Mouse (Mus musculus) CH12.LX (cell line): ENCODE results near the gene Med1. TPM values are rescaled to one million over a fixed set of nuclear protein-coding genes. Genes with fewer than 3 reads are reported as not detected.

Source experiments
- DNase-seq: peaks from one replicate; pipeline ENCODE4 v3.0.0-alpha.2; 2013; ENCODE audit errors: extremely low read depth
- H3K27ac ChIP-seq: 2 replicates; pipeline ENCODE4 v1.5.1; 2012; ENCODE audit warnings: low read depth, mild to moderate bottlenecking, control low read depth, moderate library complexity; ENCODE audit not compliant: insufficient read depth
- H3K27me3 ChIP-seq: replicated peaks from 2 replicates; pipeline ENCODE3; 2012; ENCODE audit warnings: inconsistent platforms
- H3K36me3 ChIP-seq, 2 experiments: replicated peaks in 1 of 2; 2 replicates each; pipeline versions ENCODE3 to v1.6.1; 2012; ENCODE audit warnings: inconsistent platforms in 1 of 2, low read length in 1 of 2, mild to moderate bottlenecking in 1 of 2, mixed read lengths in 1 of 2, moderate library complexity in 1 of 2; ENCODE audit not compliant: control insufficient read depth in 1 of 2, insufficient read depth in 1 of 2
- H3K4me1 ChIP-seq, 2 experiments: 2 replicates each; pipeline ENCODE4 v1.6.1; 2012; ENCODE audit warnings: inconsistent platforms in 1 of 2, moderate library complexity in 1 of 2; ENCODE audit not compliant: insufficient read depth in 2 of 2, control insufficient read depth in 1 of 2
- H3K4me2 ChIP-seq: 2 replicates; pipeline ENCODE4 v1.6.1; 2012; ENCODE audit warnings: low read depth, mild to moderate bottlenecking, control low read depth; ENCODE audit not compliant: poor library complexity, insufficient read depth, severe bottlenecking
- H3K4me3 ChIP-seq, 3 experiments: fragments of 150-350 bp in 1 of 3; sonication (generic) in 1 of 3; replicated peaks in 1 of 3; 2 replicates each; pipeline versions ENCODE3 to v1.5.1; 2011 to 2012; ENCODE audit warnings: low read depth in 2 of 3, low read length in 2 of 3, mild to moderate bottlenecking in 2 of 3, moderate library complexity in 2 of 3, control low read depth in 1 of 3, improper control_type of control experiment in 1 of 3, inconsistent platforms in 1 of 3, mixed read lengths in 1 of 3; ENCODE audit not compliant: poor library complexity in 1 of 3
- H3K79me2 ChIP-seq: replicated peaks from 2 replicates; pipeline ENCODE4 v1.6.1; 2012; ENCODE audit warnings: mild to moderate bottlenecking, moderate library complexity; ENCODE audit not compliant: control insufficient read depth, poor library complexity, insufficient read depth, severe bottlenecking; ENCODE audit errors: extremely low read depth
- H3K9ac ChIP-seq: 2 replicates; pipeline ENCODE4 v1.6.1; 2012; ENCODE audit warnings: low read depth, mild to moderate bottlenecking, control low read depth, moderate library complexity; ENCODE audit not compliant: insufficient read depth
- H3K9me3 ChIP-seq: replicated peaks from 2 replicates; pipeline ENCODE3; 2012; ENCODE audit warnings: low read length, inconsistent platforms, mixed read lengths
- BHLHE40 ChIP-seq: IDR thresholded peaks from 2 replicates; pipeline ENCODE4 v1.6.1; 2011; ENCODE audit warnings: mild to moderate bottlenecking, low read depth, low read length, improper control_type of control experiment
- CHD1 ChIP-seq: IDR thresholded peaks from 2 replicates; pipeline ENCODE4 v1.6.1; 2012; ENCODE audit warnings: low read depth, low read length, improper control_type of control experiment, inconsistent platforms
- CHD2 ChIP-seq: IDR thresholded peaks from 2 replicates; pipeline ENCODE4 v1.6.1; 2011; ENCODE audit warnings: low read length, improper control_type of control experiment
- CTCF ChIP-seq, 2 experiments: IDR thresholded peaks in 1 of 2; conservative IDR thresholded peaks in 1 of 2; 2 replicates each; pipeline ENCODE4 v1.5.1; 2011 to 2012; ENCODE audit warnings: low read depth in 2 of 2, low read length in 2 of 2, improper control_type of control experiment in 1 of 2, inconsistent platforms in 1 of 2, mild to moderate bottlenecking in 1 of 2, moderate library complexity in 1 of 2
- E2F4 ChIP-seq: IDR thresholded peaks from 2 replicates; pipeline ENCODE4 v1.6.1; 2011; ENCODE audit warnings: low read depth, low read length, improper control_type of control experiment; ENCODE audit not compliant: insufficient replicate concordance
- ELF1 ChIP-seq: IDR thresholded peaks from 2 replicates; pipeline ENCODE4 v1.6.1; 2014; ENCODE audit warnings: low read depth, mild to moderate bottlenecking, inconsistent platforms, low read length, improper control_type of control experiment
- EP300 ChIP-seq: IDR thresholded peaks from 2 replicates; pipeline ENCODE4 v1.6.1; 2011; ENCODE audit warnings: low read length, improper control_type of control experiment
- ETS1 ChIP-seq: conservative IDR thresholded peaks from 2 replicates; pipeline ENCODE4 v1.6.1; 2012; ENCODE audit warnings: low read depth, mild to moderate bottlenecking, inconsistent platforms, low read length, improper control_type of control experiment, moderate library complexity
- HCFC1 ChIP-seq: IDR thresholded peaks from 2 replicates; pipeline ENCODE4 v1.6.1; 2012; ENCODE audit warnings: low read depth, mild to moderate bottlenecking, inconsistent platforms, low read length, improper control_type of control experiment
- IRF4 ChIP-seq: IDR thresholded peaks from 2 replicates; pipeline ENCODE4 v1.6.1; 2014; ENCODE audit warnings: low read depth, mild to moderate bottlenecking, inconsistent platforms, low read length, improper control_type of control experiment
- JUN ChIP-seq: IDR thresholded peaks from 2 replicates; pipeline ENCODE4 v1.6.1; 2011; ENCODE audit warnings: low read depth, mild to moderate bottlenecking, low read length, improper control_type of control experiment, moderate library complexity; ENCODE audit not compliant: insufficient read depth
- JUND ChIP-seq: conservative IDR thresholded peaks from 2 replicates; pipeline ENCODE4 v1.6.1; 2011; ENCODE audit warnings: low read depth, low read length, improper control_type of control experiment
- KAT2A ChIP-seq: IDR thresholded peaks from 2 replicates; pipeline ENCODE4 v1.6.1; 2012; ENCODE audit warnings: low read length, improper control_type of control experiment, inconsistent platforms; ENCODE audit not compliant: insufficient replicate concordance
- MAFK ChIP-seq: IDR thresholded peaks from 2 replicates; pipeline ENCODE4 v1.6.1; 2011; ENCODE audit warnings: low read length, improper control_type of control experiment; ENCODE audit not compliant: insufficient replicate concordance
- MAX ChIP-seq: IDR thresholded peaks from 2 replicates; pipeline ENCODE4 v1.6.1; 2011; ENCODE audit warnings: low read length, improper control_type of control experiment
- MAZ ChIP-seq: IDR thresholded peaks from 2 replicates; pipeline ENCODE4 v1.6.1; 2012; ENCODE audit warnings: low read depth, mild to moderate bottlenecking, inconsistent platforms, low read length, improper control_type of control experiment, moderate library complexity
- MEF2A ChIP-seq: IDR thresholded peaks from 2 replicates; pipeline ENCODE4 v1.6.1; 2014; ENCODE audit warnings: low read depth, mild to moderate bottlenecking, inconsistent platforms, low read length, improper control_type of control experiment, borderline replicate concordance
- MXI1 ChIP-seq: IDR thresholded peaks from 2 replicates; pipeline ENCODE4 v1.6.1; 2011; ENCODE audit warnings: mild to moderate bottlenecking, low read depth, low read length, improper control_type of control experiment
- MYC ChIP-seq: IDR thresholded peaks from 2 replicates; pipeline ENCODE4 v1.6.1; 2011; ENCODE audit warnings: low read depth, mild to moderate bottlenecking, improper control_type of control experiment, low read length
- NELFE ChIP-seq: IDR thresholded peaks from 2 replicates; pipeline ENCODE4 v1.6.1; 2011; ENCODE audit warnings: low read depth, low read length, improper control_type of control experiment
- NRF1 ChIP-seq: IDR thresholded peaks from 2 replicates; pipeline ENCODE4 v1.6.1; 2014; ENCODE audit warnings: low read depth, mild to moderate bottlenecking, inconsistent platforms, low read length, improper control_type of control experiment, moderate library complexity
- PAX5 ChIP-seq: IDR thresholded peaks from 2 replicates; pipeline ENCODE4 v1.6.1; 2012; ENCODE audit warnings: low read length, inconsistent platforms, mixed read lengths
- POLR2A ChIP-seq: IDR thresholded peaks from 2 replicates; pipeline ENCODE4 v1.6.1; 2011; ENCODE audit warnings: low read depth, mild to moderate bottlenecking, improper control_type of control experiment, low read length
- POLR2AphosphoS2 ChIP-seq: IDR thresholded peaks from 2 replicates; pipeline ENCODE4 v1.6.1; 2011; ENCODE audit warnings: low read depth, low read length, improper control_type of control experiment
- RAD21 ChIP-seq: IDR thresholded peaks from 2 replicates; pipeline ENCODE4 v1.6.1; 2011; ENCODE audit warnings: low read depth, mild to moderate bottlenecking, low read length, improper control_type of control experiment, moderate library complexity
- RCOR1 ChIP-seq: conservative IDR thresholded peaks from 2 replicates; pipeline ENCODE4 v1.6.1; 2012; ENCODE audit warnings: low read depth, mild to moderate bottlenecking, inconsistent platforms, low read length, improper control_type of control experiment
- SIN3A ChIP-seq: IDR thresholded peaks from 2 replicates; pipeline ENCODE4 v1.6.1; 2012; ENCODE audit warnings: low read length, improper control_type of control experiment, inconsistent platforms
- SMC3 ChIP-seq: IDR thresholded peaks from 2 replicates; pipeline ENCODE4 v1.6.1; 2011; ENCODE audit warnings: low read depth, low read length, improper control_type of control experiment
- TBP ChIP-seq: conservative IDR thresholded peaks from 2 replicates; pipeline ENCODE4 v1.6.1; 2011; ENCODE audit warnings: low read depth, low read length, improper control_type of control experiment
- TCF12 ChIP-seq: IDR thresholded peaks from 2 replicates; pipeline ENCODE4 v1.6.1; 2014; ENCODE audit warnings: low read depth, mild to moderate bottlenecking, inconsistent platforms, low read length, improper control_type of control experiment
- UBTF ChIP-seq: IDR thresholded peaks from 2 replicates; pipeline ENCODE4 v1.6.1; 2012; ENCODE audit warnings: low read depth, mild to moderate bottlenecking, inconsistent platforms, low read length, improper control_type of control experiment, moderate library complexity
- USF1 ChIP-seq: IDR thresholded peaks from 2 replicates; pipeline ENCODE4 v1.6.1; 2014; ENCODE audit warnings: low read depth, mild to moderate bottlenecking, inconsistent platforms, low read length, improper control_type of control experiment
- USF2 ChIP-seq: conservative IDR thresholded peaks from 2 replicates; pipeline ENCODE4 v1.6.1; 2011; ENCODE audit warnings: low read depth, low read length, improper control_type of control experiment
- ZC3H11A ChIP-seq: IDR thresholded peaks from 2 replicates; pipeline ENCODE4 v1.6.1; 2012; ENCODE audit warnings: low read depth, mild to moderate bottlenecking, inconsistent platforms, low read length, improper control_type of control experiment
- ZKSCAN1 ChIP-seq: IDR thresholded peaks from 2 replicates; pipeline ENCODE4 v1.6.1; 2012; ENCODE audit warnings: low read depth, inconsistent platforms, low read length, improper control_type of control experiment, borderline replicate concordance
- ZMIZ1 ChIP-seq: IDR thresholded peaks from 2 replicates; pipeline ENCODE4 v1.6.1; 2012; ENCODE audit warnings: low read depth, mild to moderate bottlenecking, inconsistent platforms, low read length, improper control_type of control experiment
- ZNF384 ChIP-seq: IDR thresholded peaks from 2 replicates; pipeline ENCODE4 v1.6.1; 2012; ENCODE audit warnings: low read depth, low read length, improper control_type of control experiment, inconsistent platforms
- dilution Hi-C: fragments of 300-500 bp; cut with MboI; formaldehyde crosslinking; loops from 2 replicates; pipeline ENCODE4 v1.14.3; 2020; ENCODE audit warnings: low sequenced_read_pairs; ENCODE audit not compliant: extremely low pct_unique_long_range_greater_than_20kb, extremely low pct_ligation_motif_present
- in situ Hi-C: fragments of 300-500 bp; cut with MboI; formaldehyde crosslinking; loops from 3 replicates; pipeline ENCODE4 v1.14.3; 2019; ENCODE audit warnings: low sequenced_read_pairs, low pct_ligation_motif_present, low pct_unique_long_range_greater_than_20kb, mixed read lengths
- polyA plus RNA-seq: library from polyadenylated mRNA; unstranded; fragments of >175 nt; gene quantifications from 2 replicates; pipeline ENCODE4 v1.2.1, GENCODE M21; 2012; ENCODE audit warnings: low read depth; ENCODE audit not compliant: insufficient read length
- total RNA-seq, 2 experiments: library from RNA; depleted of rRNA; stranded (reverse); fragments of 300-350 nt in 1 of 2; fragments of >200 nt in 1 of 2; gene quantifications; 2 replicates each; pipeline ENCODE4 v1.2.3; 2012 to 2014

The Med1 gene
- 28.8 and 40.8 TPM in 2 replicates for total RNA-seq (2012; rRNA removed)
- total RNA-seq (2014; rRNA removed): 51.4 and 52.0 TPM in 2 replicates
- 54.7 and 58.9 TPM in 2 replicates for polyA plus RNA-seq

DNA sequence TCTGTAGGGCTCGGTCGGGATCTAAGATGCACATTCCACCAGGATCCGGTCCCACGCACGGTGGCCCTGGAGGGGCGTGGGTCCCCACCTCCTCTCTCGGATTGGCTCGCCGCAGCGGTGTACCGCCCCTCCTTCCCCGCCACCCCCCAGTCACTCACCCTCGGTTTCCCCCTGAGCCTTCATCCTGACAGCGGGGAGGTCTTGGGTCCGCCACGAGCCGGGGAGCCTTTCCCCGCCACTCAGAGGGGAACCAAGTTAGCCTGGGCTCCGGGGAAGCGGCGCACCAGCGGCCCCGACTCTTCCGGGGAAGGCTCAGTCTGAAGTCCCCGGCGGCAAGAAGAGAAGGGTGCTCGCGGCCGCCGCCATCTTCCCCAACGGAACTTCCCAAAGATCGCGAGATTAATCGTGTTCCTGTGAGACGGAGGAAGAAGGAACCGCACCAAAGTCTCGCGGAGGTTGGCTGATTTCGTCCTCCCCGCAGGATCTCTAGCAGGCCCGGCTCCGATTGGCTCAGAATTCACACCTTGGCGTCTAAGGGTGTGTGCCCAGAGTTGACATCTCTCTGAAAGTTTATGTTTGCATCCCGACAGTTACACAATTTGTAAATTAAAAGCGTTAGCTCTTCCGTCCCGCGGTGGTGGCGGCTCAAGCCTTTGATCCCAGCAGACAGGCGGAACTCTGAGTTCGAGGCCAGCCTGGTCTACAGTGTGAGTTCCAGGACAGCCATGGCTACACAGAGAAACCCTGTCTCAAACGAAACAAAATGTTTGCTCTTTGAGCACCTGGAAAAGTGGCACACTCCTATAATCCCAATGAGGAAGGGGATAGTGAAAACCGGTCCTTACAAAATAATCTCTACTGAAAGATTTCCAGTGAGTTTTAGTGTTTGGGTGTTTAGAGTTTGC is at the start of gene Med1:
Med1 (minus strand) TSS at position 393 of the 905 bp plus-strand sequence.
- H3K4me3 ChIP-seq: peak within 1 kb of the TSS; percentile 66 to 98 (median 79)
- peak; percentile 100 for DNase-seq
- peaks cover 0 to 19% of the 10 kb centered on the region in 2 experiments; a peak in 2 of 4 replicates for H3K4me1 ChIP-seq
- peak within 1 kb of the TSS; percentile 74 for H3K27ac ChIP-seq
- dilution Hi-C loops (no loop called here), in situ Hi-C loops (loop anchor here (5.0 kb wide), 1 partner anchor 46 kb away; no protein-coding TSS in a partner anchor)
- H3K4me2 ChIP-seq: peak within 1 kb of the TSS; percentile 85
- peaks cover 15 to 32% of the 10 kb centered on the region in 2 experiments for H3K36me3 ChIP-seq
- no peaks in the 10 kb centered on the region for H3K27me3 ChIP-seq
- H3K9me3 ChIP-seq: no peaks in the 10 kb centered on the region
- H3K79me2 ChIP-seq: peaks cover 47% of the 10 kb centered on the region
- peak within 1 kb of the TSS; percentile 83 for H3K9ac ChIP-seq
- peak; percentile 94 for TF ChIP-seq ELF1
- TF ChIP-seq NRF1: peak; percentile 56
- no peak for TF ChIP-seq SMC3
- TF ChIP-seq MAZ: no peak
- TF ChIP-seq POLR2AphosphoS2: peak; percentile 92; the same call in 1 of the 2 replicates
- no peak for TF ChIP-seq PAX5
- TF ChIP-seq KAT2A: peak; percentile 82
- TF ChIP-seq MYC: peak; percentile 11; the same call in 1 of the 2 replicates
- TF ChIP-seq ETS1: no peak
- TF ChIP-seq E2F4: no peak
- peak; percentile 94 for TF ChIP-seq POLR2A
- no peak; the same call in 1 of the 2 replicates for TF ChIP-seq RCOR1
- no peak for TF ChIP-seq EP300
- TF ChIP-seq RAD21: no peak
- TF ChIP-seq ZNF384: no peak
- TF ChIP-seq SIN3A: peak; percentile 90
- TF ChIP-seq JUN: no peak
- TF ChIP-seq ZC3H11A: no peak
- peak; percentile 48; the same call in 1 of the 2 replicates for TF ChIP-seq UBTF
- TF ChIP-seq TBP: peak; percentile 91
- no peak for TF ChIP-seq USF1
- no peak for TF ChIP-seq JUND
- no peak for TF ChIP-seq CTCF (conservative IDR thresholded peaks at IDR 0.05 in 1 of 2, IDR thresholded peaks at IDR 0.05 in 1 of 2; ENCODE audit: low read depth in 2 of 2, low read length in 2 of 2)
- peak; percentile 97 for TF ChIP-seq ZMIZ1
- TF ChIP-seq MXI1: peak; percentile 91
- TF ChIP-seq MAX: peak; percentile 47
- peak; percentile 46; the same call in 1 of the 2 replicates for TF ChIP-seq IRF4
- no peak; the same call in 1 of the 2 replicates for TF ChIP-seq BHLHE40
- no peak for TF ChIP-seq ZKSCAN1
- peak; percentile 98 for TF ChIP-seq NELFE
- TF ChIP-seq USF2: no peak
- peak; percentile 88 for TF ChIP-seq HCFC1
- no peak for TF ChIP-seq MAFK
- TF ChIP-seq MEF2A: peak; percentile 26; the same call in 1 of the 2 replicates
- TF ChIP-seq CHD2: peak; percentile 99
- TF ChIP-seq TCF12: peak; percentile 99
- no peak for TF ChIP-seq CHD1
